Mouse (Mus musculus) stomach, embryonic 16.5 days (tissue): ENCODE data around the gene Myo16. TPM values are rescaled to one million over a fixed set of nuclear protein-coding genes. Genes with fewer than 3 reads are reported as not detected.

Experiments used
- ATAC-seq: fragments of 200-750 bp; cut with Nextera tagmentation; 2 replicates; pipeline ENCODE4 v1.8.0; 2017; ENCODE audit warnings: moderate number of reproducible peaks, moderate TSS enrichment; ENCODE audit not compliant: insufficient read depth, low FRiP score
- H3K27ac ChIP-seq: fragments of 300-500 bp; sonication (generic); 2 replicates; pipeline ENCODE4 v1.5.1; 2014; ENCODE audit warnings: low read length
- H3K27me3 ChIP-seq: fragments of 300-500 bp; sonication (generic); 2 replicates; pipeline ENCODE4 v1.6.1; 2014; ENCODE audit warnings: low read length, control low read depth, mixed read lengths; ENCODE audit not compliant: control insufficient read depth, insufficient read depth
- H3K36me3 ChIP-seq: fragments of 300-500 bp; sonication (generic); 2 replicates; pipeline ENCODE4 v1.6.1; 2014; ENCODE audit warnings: low read length; ENCODE audit not compliant: control insufficient read depth, insufficient read depth
- H3K4me1 ChIP-seq: fragments of 300-500 bp; sonication (generic); 2 replicates; pipeline ENCODE4 v1.6.1; 2014; ENCODE audit warnings: low read length, control low read depth, mixed read lengths; ENCODE audit not compliant: control insufficient read depth, insufficient read depth
- H3K4me2 ChIP-seq: fragments of 300-500 bp; sonication (generic); 2 replicates; pipeline ENCODE4 v1.6.1; 2014; ENCODE audit warnings: low read depth, low read length, mixed read lengths
- H3K4me3 ChIP-seq: fragments of 300-500 bp; sonication (generic); replicated peaks from 2 replicates; pipeline ENCODE4 v1.5.1; 2014; ENCODE audit warnings: mild to moderate bottlenecking, low read length
- H3K9ac ChIP-seq: fragments of 300-500 bp; sonication (generic); 2 replicates; pipeline ENCODE4 v1.6.1; 2014; ENCODE audit warnings: low read length
- H3K9me3 ChIP-seq: fragments of 300-500 bp; sonication (generic); replicated peaks from 2 replicates; pipeline ENCODE4 v1.6.1; 2016; ENCODE audit warnings: low read length, control low read depth; ENCODE audit not compliant: control insufficient read depth
- WGBS: fragments of 180-500 bp; shearing (Covaris S2); extraction: QIAGEN DNeasy Blood & Tissue Kit; methylation state at CpG from one replicate; pipeline ENCODE4 v1.1.7; 2014; 5-methylcytosine and 5-hydroxymethylcytosine counted together
- polyA plus RNA-seq: library from polyadenylated mRNA; unstranded; fragments of >200 nt; fragmentation: Nextera tagmentation; extraction: Ambion mirVana; gene quantifications from 2 replicates; pipeline ENCODE4 v1.2.1, GENCODE M21; 2015

The Myo16 gene
- polyA plus RNA-seq, 1 experiment from 2014 or later = 3.1 TPM

DNA sequence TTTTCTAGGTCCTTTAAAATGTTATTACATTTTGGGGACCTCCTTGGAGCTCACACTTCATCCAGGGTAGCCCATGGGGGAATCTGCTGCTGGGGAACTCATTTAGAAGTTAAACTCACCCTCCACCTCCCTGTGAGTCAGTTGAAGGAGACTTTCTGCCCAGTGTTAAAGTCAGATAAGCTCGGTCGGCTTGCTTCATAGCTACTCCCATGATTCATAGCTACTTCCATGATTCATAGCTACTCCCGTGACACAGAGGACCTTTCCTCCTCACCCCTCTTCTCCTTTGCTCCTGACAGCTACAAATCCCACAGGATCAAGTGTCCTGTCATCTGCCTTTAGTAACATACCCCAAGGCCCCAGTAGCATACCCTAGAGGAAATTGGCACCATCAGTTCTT is 89.6 kb downstream of the Myo16 start:
- WGBS = 37% methylated on average over 3 of the region's 3 CpGs
- Histone ChIP-seq H3K4me2 (no peak overlapping the region), H3K27me3 (no peaks in the 10 kb centered on the region), H3K9ac (no peak overlapping the region), H3K4me3 (no peak overlapping the region), H3K27ac (no peak overlapping the region), H3K4me1 (no peaks in the 10 kb centered on the region), H3K9me3 (no peaks in the 10 kb centered on the region), H3K36me3 (no peaks in the 10 kb centered on the region)
- ATAC-seq = no peak

DNA sequence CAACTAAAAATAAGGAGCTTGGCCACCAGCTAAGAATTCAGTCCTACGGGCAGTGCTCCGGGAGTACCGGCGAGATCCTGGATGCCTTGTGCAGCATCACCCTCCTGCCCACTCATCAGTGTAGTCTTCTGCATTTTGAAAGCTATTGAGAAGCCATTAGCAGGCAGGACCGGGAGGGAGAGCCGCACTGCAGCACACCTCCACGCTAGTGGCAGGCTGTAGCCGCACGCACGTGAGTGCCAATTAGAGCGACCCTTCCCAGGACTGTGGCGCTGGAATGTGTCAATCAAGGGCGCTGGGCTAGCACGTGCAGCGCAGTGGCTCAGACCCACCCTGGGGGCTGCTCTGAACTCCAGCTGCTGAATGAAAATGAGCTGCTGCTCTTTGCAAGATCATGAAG is 95.4 kb downstream of the Myo16 start:
- Histone ChIP-seq H3K4me3 (no peak overlapping the region), H3K27me3 (peaks cover 6% of the 10 kb centered on the region; the same call in 1 of the 2 replicates), H3K36me3 (no peaks in the 10 kb centered on the region), H3K4me2 (no peak overlapping the region), H3K4me1 (0 out of 2 replicates have a peak, but pooled peaks cover 4% of the 10 kb centered on the region), H3K27ac (no peak overlapping the region), H3K9ac (no peak overlapping the region), H3K9me3 (no peaks in the 10 kb centered on the region)
- 2% methylated on average over 15 of the region's 15 CpGs for WGBS
- no peak for ATAC-seq

DNA sequence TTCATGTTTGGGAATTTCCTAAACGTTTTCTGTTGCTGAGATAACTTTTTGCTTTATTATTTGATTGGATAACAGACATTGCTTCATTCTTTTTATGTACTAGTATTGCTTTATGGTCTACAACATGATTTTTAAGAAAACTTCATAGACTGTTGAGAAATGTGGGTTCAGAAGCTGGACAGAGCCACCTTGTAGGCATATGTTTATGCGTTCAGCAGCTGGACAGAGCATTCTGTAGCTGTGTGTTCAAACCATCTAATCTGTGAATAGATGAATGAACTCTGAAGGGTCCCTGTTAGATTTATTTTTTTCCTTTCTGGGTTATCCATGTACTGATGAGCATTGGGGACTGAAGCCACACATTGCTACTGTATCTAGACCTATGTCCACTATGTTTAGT is 102.0 kb downstream of the Myo16 start:
- Histone ChIP-seq H3K36me3 (no peaks in the 10 kb centered on the region), H3K27ac (no peak overlapping the region), H3K9ac (no peak overlapping the region), H3K27me3 (no peaks in the 10 kb centered on the region), H3K4me2 (no peak overlapping the region), H3K4me1 (no peaks in the 10 kb centered on the region), H3K4me3 (no peak overlapping the region), H3K9me3 (no peaks in the 10 kb centered on the region)
- no peak for ATAC-seq
- WGBS = 55% methylated on average over 2 of the region's 2 CpGs

- Histone ChIP-seq H3K27me3 (no peaks in the 10 kb centered on the region), H3K4me2 (no peak overlapping the region), H3K27ac (no peak overlapping the region), H3K4me3 (no peak overlapping the region), H3K9me3 (no peaks in the 10 kb centered on the region), H3K4me1 (no peaks in the 10 kb centered on the region), H3K36me3 (no peaks in the 10 kb centered on the region), H3K9ac (no peak overlapping the region)
- no peak for ATAC-seq
- 77% methylated on average over 3 of the region's 3 CpGs for WGBS
Observed at GRCm38 (mm10) chr8:10256563-10256962, 102.9 kb downstream of the Myo16 start.

DNA sequence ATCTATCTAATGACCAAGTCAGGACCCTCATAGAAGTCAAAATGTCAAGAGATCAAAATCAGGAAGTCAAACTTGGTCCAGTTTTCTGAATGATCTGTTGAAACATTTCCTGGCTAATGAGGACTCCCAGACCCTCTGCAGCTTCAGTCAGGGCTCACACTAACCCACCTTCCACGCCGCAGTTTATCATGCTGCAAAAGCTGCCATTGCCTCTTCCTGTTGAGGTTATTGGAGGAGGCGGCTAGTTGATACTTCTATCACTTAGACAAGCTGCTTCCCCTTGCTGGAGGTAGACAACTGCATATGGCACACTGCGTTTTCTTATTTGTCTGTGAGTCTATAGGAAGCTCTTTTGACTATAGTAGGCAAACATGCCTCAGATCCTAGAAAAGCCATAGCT is 116.4 kb downstream of the Myo16 start:
- ATAC-seq = no peak

DNA sequence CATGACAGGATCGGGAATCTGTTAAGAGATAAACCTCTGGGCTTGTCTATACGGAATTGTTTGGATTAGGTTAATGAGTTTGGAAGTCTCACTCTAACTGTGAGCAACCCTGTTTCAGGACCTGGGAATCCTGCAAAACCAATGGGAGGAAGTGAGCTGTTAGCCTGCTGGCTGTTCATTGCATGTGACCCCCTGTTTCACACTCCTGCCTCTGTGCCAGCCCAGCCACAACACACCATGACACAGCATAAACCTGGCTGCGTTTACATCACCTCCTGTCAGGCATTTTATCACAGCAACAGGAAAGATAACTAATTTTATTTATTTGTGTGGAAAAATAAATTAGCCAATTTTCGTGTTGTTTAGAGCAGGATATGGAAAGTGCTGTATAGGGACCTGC is 138.9 kb downstream of the Myo16 start:
- Histone ChIP-seq H3K9ac (no peak overlapping the region), H3K4me2 (no peak overlapping the region), H3K4me1 (no peaks in the 10 kb centered on the region), H3K4me3 (no peak overlapping the region), H3K36me3 (no peaks in the 10 kb centered on the region), H3K9me3 (no peaks in the 10 kb centered on the region), H3K27ac (no peak overlapping the region), H3K27me3 (no peaks in the 10 kb centered on the region)
- no peak for ATAC-seq
- 40% methylated on average over 4 of the region's 4 CpGs for WGBS

More for the DNA sequence above, 116.4 kb downstream of the Myo16 start:
- Histone ChIP-seq H3K36me3 (no peaks in the 10 kb centered on the region), H3K4me3 (no peak overlapping the region), H3K4me2 (no peak overlapping the region), H3K27ac (no peak overlapping the region), H3K9ac (no peak overlapping the region), H3K9me3 (no peaks in the 10 kb centered on the region), H3K4me1 (no peaks in the 10 kb centered on the region), H3K27me3 (no peaks in the 10 kb centered on the region)
- 83% methylated on average over 4 of the region's 4 CpGs for WGBS

DNA sequence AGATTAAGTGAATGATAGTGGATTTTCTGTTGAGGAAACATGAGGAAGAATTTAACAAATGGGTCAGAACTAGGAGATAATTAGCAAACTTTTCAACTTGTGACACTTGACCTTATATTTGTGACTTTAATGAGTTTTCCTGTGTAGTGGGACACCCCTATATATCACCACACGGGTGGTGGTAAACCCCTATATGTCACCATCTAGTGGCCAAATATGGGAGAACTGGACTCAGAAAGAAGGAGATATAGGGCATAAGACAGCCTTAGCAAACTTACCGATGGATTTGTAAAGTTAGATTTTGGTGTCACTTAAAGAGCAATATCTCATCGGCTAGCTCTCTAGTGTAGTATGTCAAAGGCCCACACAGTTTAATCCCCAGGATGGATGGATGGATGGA is 147.1 kb downstream of the Myo16 start:
- Histone ChIP-seq H3K27ac (no peak overlapping the region), H3K9ac (no peak overlapping the region), H3K36me3 (no peaks in the 10 kb centered on the region), H3K4me1 (no peaks in the 10 kb centered on the region; the same call in 1 of the 2 replicates), H3K4me2 (no peak overlapping the region), H3K27me3 (no peaks in the 10 kb centered on the region), H3K9me3 (no peaks in the 10 kb centered on the region), H3K4me3 (no peak overlapping the region)
- ATAC-seq = no peak
- WGBS = 44% methylated on average over 3 of the region's 3 CpGs

DNA sequence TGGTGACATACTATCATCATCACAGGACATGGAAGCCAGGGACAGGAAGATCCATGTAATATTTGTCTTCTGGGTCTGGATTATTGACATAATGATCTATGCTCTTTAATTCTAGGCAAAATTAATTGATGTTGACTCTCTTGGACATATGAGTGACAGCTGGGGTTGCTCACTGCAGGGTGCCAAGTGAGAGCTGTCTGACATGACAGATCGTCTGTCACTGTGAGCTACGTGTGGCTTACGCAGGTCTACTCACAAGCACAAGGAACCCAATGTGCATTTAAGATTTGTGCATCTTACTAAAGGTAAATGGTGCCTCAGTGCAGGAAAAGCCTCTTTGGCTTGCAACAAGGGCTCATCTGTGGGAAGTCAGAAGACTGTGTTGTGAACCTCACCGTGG is 149.3 kb downstream of the Myo16 start:
- no peaks in the 10 kb centered on the region for H3K27me3 ChIP-seq
- H3K4me3 ChIP-seq = no peak overlapping the region
- no peak for ATAC-seq
- H3K4me1 ChIP-seq = no peaks in the 10 kb centered on the region; the same call in 1 of the 2 replicates
- no peak overlapping the region for H3K4me2 ChIP-seq
- H3K9ac ChIP-seq = no peak overlapping the region
- H3K36me3 ChIP-seq = no peaks in the 10 kb centered on the region
- H3K9me3 ChIP-seq = no peaks in the 10 kb centered on the region
- 70% methylated on average over 4 of the region's 4 CpGs for WGBS
- H3K27ac ChIP-seq = no peak overlapping the region

DNA sequence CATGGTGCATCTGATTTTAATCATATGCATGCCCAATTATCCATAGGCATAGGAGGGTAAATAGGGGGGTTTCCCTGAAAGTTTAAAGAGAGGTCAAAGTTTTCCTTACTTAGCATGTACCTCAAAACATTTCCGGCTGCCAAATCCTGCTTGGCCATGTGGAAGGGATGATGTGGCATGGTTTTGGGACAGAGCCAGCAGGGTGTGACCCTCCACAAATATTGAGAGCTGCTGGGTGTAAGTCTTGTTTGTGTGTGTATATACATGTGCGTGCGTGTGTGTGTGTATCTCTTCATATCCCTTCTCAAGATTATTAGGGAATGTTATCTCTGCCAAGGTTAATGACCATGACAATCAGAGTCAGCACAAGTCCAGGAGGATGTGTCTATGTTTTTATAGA is 150.3 kb downstream of the Myo16 start:
- Histone ChIP-seq H3K4me3 (no peak overlapping the region), H3K4me2 (no peak overlapping the region), H3K9ac (no peak overlapping the region), H3K36me3 (no peaks in the 10 kb centered on the region), H3K9me3 (no peaks in the 10 kb centered on the region), H3K27me3 (no peaks in the 10 kb centered on the region), H3K27ac (no peak overlapping the region), H3K4me1 (no peaks in the 10 kb centered on the region; the same call in 1 of the 2 replicates)
- WGBS = 52% methylated on average over 3 of the region's 3 CpGs
- no peak for ATAC-seq

GRCm38 (mm10) chr8:10304721-10305120 is 151.0 kb downstream of the Myo16 start:
- Histone ChIP-seq H3K36me3 (no peaks in the 10 kb centered on the region), H3K27me3 (no peaks in the 10 kb centered on the region), H3K27ac (no peak overlapping the region), H3K9ac (no peak overlapping the region), H3K4me1 (no peaks in the 10 kb centered on the region; the same call in 1 of the 2 replicates), H3K9me3 (no peaks in the 10 kb centered on the region), H3K4me3 (no peak overlapping the region), H3K4me2 (no peak overlapping the region)
- WGBS = 78% methylated on average over 1 of the region's 1 CpGs
- ATAC-seq = no peak
